9 mouse cellular contexts compared by ENCODE assay signal in the genomic region with DNA sequence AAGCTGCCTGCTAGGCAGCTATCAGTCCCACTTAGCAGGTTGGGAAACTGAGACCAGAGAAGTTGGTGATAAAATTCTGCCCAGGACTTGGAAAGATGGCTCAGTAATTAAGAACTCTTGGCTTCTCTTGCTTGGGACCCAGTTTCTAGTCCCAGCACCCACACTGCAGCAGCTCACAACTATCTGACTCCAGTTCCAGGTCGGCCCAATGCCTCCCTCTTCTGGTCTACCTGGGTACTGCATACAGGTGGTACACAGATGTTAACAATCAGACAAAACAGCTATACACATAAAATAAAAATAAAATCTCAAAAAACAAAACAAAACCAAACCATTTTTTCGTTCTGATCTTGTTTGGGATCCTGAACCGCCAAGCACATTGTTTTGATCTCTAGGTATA. TPM values are rescaled to one million over a fixed set of nuclear protein-coding genes. Genes with fewer than 3 reads are reported as not detected.
DNase-seq lines count a peak whose midpoint lies in the region; ATAC-seq lines count a peak whose summit lies in the region.
"Had no signal": no experiment of that assay in that cellular context is flagged by ENCODE, and none has a peak within 500 bp of the region (broad histone marks: within the 10 kb centered on the region; RNA-seq: fewer than 3 reads in every experiment).

No protein-coding gene starts in this region.

- H3K27me3 ChIP-seq in heart, embryonic 12.5 days (replicated peaks), result no peaks in the 10 kb centered on the region

- H3K4me2 ChIP-seq in heart, embryonic 12.5 days, result no peak overlapping the region

- ATAC-seq in heart, embryonic 12.5 days (ENCODE audit: insufficient number of reproducible peaks, low FRiP score), result no peak
- peak; percentile 45 for ATAC-seq in CD4-positive, CD25-positive, alpha-beta regulatory T cell, adult 4 months
- ATAC-seq in cerebellum, adult (ENCODE audit: insufficient number of reproducible peaks, low FRiP score, low TSS enrichment), result no peak

- H3K4me3 ChIP-seq in heart, embryonic 12.5 days, result no peak overlapping the region
- H3K4me3 ChIP-seq: myocyte had no signal

- H3K36me3 ChIP-seq in heart, embryonic 12.5 days, result peaks cover 82% of the 10 kb centered on the region

- intact Hi-C loops in heart, postnatal 36 days (cut with DNase I), result no loop called here

- no peak overlapping the region for H3K27ac ChIP-seq in heart, embryonic 12.5 days (ENCODE audit: poor library complexity, severe bottlenecking)

- DNase-seq in heart, postnatal 36 days, result peak; percentile 43 to 67
- peak; percentile 57 for DNase-seq in c-Kit-positive CD71-positive TER-119-positive erythroid progenitor cells, embryonic 14.5 days (ENCODE audit: low spot score)
- DNase-seq in naive thymus-derived CD4-positive, alpha-beta T cell, adult 2 months (ENCODE audit: low read depth), result peak; percentile 74
- DNase-seq in Muller cell, postnatal 12 days (ENCODE audit: inconsistent ontology term), result no peak
- DNase-seq in right cerebral cortex, postnatal 10 days (ENCODE audit: low spot score in 2 of 2), result no peak

- H3K9ac ChIP-seq in heart, embryonic 12.5 days, result no peak overlapping the region

- no peaks in the 10 kb centered on the region for H3K4me1 ChIP-seq in heart, embryonic 12.5 days (replicated peaks)

- no peaks in the 10 kb centered on the region for H3K9me3 ChIP-seq in heart, embryonic 12.5 days (replicated peaks)

- WGBS in heart, embryonic 12.5 days, result 46% methylated on average over 3 of the region's 3 CpGs

RNA-seq across cellular contexts. Expression of gene Ttll1, which starts 10.3 kb away (rescaled TPM):
- total RNA-seq in heart, postnatal 36 days (2021), result 10 to 100 TPM; 47.3 to 53.2 TPM
- 24.5 and 25.4 TPM in 2 replicates for polyA plus RNA-seq in heart, embryonic 12.5 days (2016; fragmentation: Nextera tagmentation; extraction: Ambion mirVana)
- 10 to 100 TPM; 11.4 to 14.4 TPM for polyA plus RNA-seq in CD4-positive, CD25-positive, alpha-beta regulatory T cell, adult 4 months (2017; shearing (Covaris generic))

RNA-seq across cellular contexts. Expression of gene Bik, which starts 26.3 kb away (rescaled TPM):
- 10 to 100 TPM; 11.6 to 13.1 TPM for total RNA-seq in heart, postnatal 36 days (2021)
- polyA plus RNA-seq in heart, embryonic 12.5 days (2016; fragmentation: Nextera tagmentation; extraction: Ambion mirVana), result 31.2 and 35.4 TPM in 2 replicates
- 1 to 10 TPM in 1 of 2 experiments, under 1 TPM in 1; 0.90 to 1.5 TPM for polyA plus RNA-seq in CD4-positive, CD25-positive, alpha-beta regulatory T cell, adult 4 months (2017; shearing (Covaris generic))

RNA-seq across cellular contexts. Expression of gene Pacsin2, which starts 35.9 kb away (rescaled TPM):
- 100 to 1,000 TPM; 174 to 191 TPM for total RNA-seq in heart, postnatal 36 days (2021)
- polyA plus RNA-seq in heart, embryonic 12.5 days (2016; fragmentation: Nextera tagmentation; extraction: Ambion mirVana), result 70.8 and 72.0 TPM in 2 replicates
- 10 to 100 TPM; 18.3 to 26.6 TPM for polyA plus RNA-seq in CD4-positive, CD25-positive, alpha-beta regulatory T cell, adult 4 months (2017; shearing (Covaris generic))

Comparison
In these comparisons a context has a peak if more than half of its experiments do, and no peak if none do; other contexts are left out.
1. DNase-seq: peak in heart, postnatal 36 days (2 of 2), c-Kit-positive CD71-positive TER-119-positive erythroid progenitor cells, embryonic 14.5 days (single experiment) and naive thymus-derived CD4-positive, alpha-beta T cell, adult 2 months (single experiment); none in Muller cell, postnatal 12 days (single experiment) and right cerebral cortex, postnatal 10 days (0 of 2).
2. RNA of gene Bik, which starts 26.3 kb away (polyA plus RNA-seq): 31.2 to 35.4 TPM in heart, embryonic 12.5 days; 0.90 to 1.5 TPM in CD4-positive, CD25-positive, alpha-beta regulatory T cell, adult 4 months; every median in the first group is over 10 times any median in the second.